Mouse (Mus musculus) thymus, postnatal 10 days (tissue): Measurements from ENCODE around the gene Tbc1d2.

Experiments used
- DNase-seq, 2 experiments: peaks; one replicate each; pipeline ENCODE4 v3.0.0; 2021; ENCODE audit warnings: low spot score in 2 of 2

Gene Tbc1d2

DNA sequence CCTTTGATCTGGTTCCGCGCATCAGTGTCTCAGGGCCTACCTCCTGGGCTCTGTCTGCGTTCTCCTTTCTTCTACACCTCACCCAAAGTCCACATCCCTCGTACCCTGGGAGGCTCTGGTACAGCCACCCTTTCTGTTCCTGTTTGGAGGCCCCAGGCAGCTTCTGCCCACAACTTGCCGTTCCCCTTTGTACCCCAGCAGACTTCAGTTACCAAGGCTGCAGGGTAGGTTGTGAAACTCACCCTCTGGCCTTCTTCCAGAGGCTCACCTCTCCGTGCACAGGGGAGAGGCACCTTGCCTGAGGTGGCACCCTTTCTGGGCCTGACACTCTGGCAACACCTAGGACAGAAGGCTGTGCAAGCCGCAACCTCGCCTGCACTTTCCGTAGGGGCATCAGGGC lies 94.2 kb downstream of the Tbc1d2 start:
- no peak for DNase-seq
